Mouse (Mus musculus) gastrocnemius, adult 18-20 months (tissue): ENCODE data around the gene Cbfa2t2. TPM values are rescaled to one million over a fixed set of nuclear protein-coding genes. Genes with fewer than 3 reads are reported as not detected.
"Not testable (repeated sequence)": the region's sequence is repeated elsewhere in the genome, so short reads cannot be mapped to it uniquely, and the experiment has no call there.

Experiments
- DNase-seq: peaks from one replicate; pipeline ENCODE4 v3.0.0; 2021; ENCODE audit warnings: low spot score
- total RNA-seq, 2 experiments: library from RNA; stranded (reverse); gene quantifications; 2 replicates each; pipeline ENCODE4 v1.2.3; 2021

Cbfa2t2 gene
- total RNA-seq, 2 experiments from 2014 or later, result 14.8 to 19.4 TPM

GRCm38 (mm10) chr2:154465914-154466335 lies 29.6 kb downstream of the Cbfa2t2 start:
- DNase-seq, result no peak

- no peak for DNase-seq
Observed at GRCm38 (mm10) chr2:154467139-154467538, 30.9 kb downstream of the Cbfa2t2 start.

DNA sequence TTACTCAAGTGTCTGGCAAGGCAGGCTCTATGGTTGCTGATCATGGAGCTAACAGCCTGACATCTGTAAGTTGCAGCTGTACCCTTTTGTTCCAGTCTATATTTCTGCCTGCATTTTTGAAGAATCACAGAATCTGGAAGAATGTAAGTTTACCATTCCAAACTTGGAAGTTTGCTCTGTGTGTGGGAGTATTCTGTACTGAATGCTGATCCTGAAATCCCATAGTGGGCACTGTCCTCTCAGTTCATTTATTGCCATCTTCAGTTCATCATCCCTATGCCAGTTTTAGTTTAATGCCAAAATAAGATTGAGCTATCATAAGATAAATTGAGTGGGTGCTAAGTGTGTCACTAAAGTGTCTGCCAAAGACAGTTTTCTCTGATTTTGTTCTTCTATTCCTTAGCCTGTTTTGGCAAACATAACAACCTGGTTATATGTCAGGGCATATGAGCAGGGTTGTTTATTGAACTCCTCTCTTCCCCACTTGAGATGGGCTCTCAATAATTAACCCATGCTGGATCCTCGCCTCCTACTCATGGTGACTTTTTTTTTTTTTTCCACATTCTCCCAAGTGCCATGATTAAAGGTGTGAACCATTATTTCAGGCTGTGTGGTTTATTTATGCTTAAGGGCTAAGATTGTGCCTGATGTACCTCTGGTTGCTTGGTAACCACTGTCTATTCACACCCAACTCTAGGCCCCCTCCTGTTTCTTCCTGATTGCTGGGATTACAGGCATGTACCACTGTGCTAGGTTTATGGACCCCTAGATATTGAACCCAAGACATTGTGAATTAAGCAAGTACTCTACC lies 38.2 kb downstream of the Cbfa2t2 start:
- no peak for DNase-seq

- no peak for DNase-seq
Observed at GRCm38 (mm10) chr2:154475062-154475349, 38.7 kb downstream of the Cbfa2t2 start.

GRCm38 (mm10) chr2:154475861-154476260 lies 39.6 kb downstream of the Cbfa2t2 start:
- DNase-seq, result no peak

DNA sequence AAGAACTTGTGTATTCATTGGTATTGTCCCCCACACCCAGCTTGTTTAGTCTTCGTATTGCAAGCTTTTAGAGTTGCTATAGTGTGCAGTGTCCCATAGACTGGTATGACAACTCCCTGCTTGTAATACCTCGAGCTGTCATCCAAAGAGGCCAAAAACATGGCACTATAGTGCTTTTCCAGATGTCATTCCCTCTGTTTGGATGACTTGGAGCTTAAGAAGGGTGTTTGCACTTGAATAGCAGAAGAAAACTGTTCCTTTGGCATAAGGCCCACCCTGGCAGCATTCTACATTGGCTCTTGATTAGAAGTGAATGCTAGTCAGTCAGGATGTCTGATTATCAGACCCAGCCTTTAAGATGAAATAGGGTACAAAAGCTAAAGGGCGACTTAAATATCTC lies 40.7 kb downstream of the Cbfa2t2 start:
- peak; percentile 39 for DNase-seq

- no peak for DNase-seq
Observed at GRCm38 (mm10) chr2:154491788-154492187, 55.5 kb downstream of the Cbfa2t2 start.

DNA sequence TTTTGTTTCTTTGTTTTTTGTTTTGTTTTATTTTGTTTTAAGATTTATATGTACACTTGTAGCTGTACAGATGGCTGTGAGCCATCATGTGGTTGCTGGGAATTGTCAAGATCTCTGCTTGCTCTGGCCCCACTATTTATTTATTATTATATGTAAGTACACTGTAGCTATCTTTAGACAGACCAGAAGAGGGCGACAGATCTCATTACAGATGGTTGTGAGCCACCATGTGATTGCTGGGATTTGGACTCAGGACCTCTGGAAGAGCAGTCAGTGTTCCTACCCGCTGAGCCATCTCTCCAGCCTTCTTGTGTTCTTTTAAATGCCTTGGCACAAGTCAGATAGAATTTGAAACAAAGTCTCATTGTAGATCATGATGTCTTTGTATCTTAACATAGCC lies 57.3 kb downstream of the Cbfa2t2 start:
- DNase-seq, result not testable (repeated sequence)

GRCm38 (mm10) chr2:154495021-154495420 lies 58.7 kb downstream of the Cbfa2t2 start:
- DNase-seq, result no peak

GRCm38 (mm10) chr2:154498571-154498970 lies 62.3 kb downstream of the Cbfa2t2 start:
- no peak for DNase-seq

DNA sequence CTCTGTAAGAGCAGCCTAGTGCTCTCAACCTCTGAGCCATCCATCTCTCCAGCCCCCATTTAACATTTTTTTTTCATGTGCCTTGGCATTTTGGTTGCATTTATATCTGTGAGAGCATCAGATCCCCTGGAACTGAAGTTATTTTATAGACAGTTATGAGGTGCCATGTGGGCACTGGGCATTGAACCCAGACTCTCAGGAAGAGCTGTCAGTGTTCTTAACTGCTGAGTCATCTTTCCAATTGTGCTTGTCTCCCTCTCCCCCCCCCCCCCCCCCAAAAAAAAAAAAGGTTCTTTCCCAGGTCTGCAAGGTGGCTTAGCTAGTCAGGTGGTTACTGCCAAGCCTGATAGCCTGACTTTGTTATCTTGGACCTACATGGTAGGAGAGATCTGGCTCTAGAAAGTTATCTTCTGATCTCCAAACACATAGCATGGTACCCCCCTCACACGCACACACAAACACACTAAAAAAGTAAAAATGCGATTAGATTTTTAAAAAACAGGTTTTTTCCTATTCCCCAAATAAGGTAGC lies 63.5 kb downstream of the Cbfa2t2 start:
- DNase-seq, result no peak

GRCm38 (mm10) chr2:154500758-154501157 lies 64.5 kb downstream of the Cbfa2t2 start:
- no peak for DNase-seq

DNA sequence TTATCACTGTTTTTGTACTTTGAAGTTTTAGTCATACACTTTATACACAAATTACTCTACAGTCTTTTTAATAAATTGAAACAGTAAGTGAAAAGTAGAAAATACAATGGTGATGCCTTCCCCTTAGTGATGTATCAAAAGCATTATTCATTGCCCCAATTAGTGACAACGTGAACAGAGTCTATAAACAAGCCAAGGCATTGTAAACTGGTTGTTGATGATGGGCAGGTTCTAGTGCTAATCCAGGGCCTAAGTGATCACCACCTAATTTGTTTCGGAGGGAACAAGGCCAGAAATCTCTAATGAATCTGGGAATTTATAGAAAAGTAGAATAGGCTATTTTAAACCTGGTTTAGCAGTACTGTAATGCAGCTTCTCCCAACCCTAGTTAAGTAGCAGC lies 70.8 kb downstream of the Cbfa2t2 start:
- no peak for DNase-seq

DNA sequence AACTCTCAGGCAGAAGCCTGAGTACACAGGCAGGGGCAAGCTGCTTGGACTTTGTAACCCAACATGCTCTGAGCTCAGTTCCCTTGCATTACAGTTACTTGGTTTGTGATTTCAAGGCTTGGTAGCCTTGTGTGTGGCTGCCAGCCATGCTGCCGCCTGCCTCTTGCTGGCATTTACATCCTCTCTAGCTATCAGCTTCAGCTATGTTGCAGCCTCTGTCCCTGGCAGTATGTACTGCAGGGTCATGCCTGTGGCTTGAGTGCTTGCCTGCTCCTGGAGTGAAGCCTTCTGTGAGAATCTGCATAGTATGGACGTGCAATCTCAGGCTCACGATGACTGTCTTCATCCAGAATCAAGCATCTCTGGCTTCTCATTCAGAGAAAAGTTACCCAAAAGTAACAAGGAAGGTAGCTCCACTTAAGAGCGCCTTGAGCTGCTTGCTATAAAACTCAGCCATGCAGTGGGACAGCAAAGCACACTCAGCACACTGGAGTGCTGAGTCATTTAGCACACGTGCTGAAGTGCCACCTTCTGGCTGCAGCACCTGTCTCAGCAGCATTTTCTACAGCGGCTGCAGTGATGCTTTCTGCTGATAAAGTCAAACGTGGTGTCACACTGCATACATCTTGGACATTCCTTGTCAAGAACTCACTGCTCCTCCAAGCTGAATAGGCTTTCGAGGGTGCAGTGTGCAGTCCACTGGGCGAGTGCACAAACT lies 71.4 kb downstream of the Cbfa2t2 start:
- DNase-seq, result peak; percentile 27

- no peak for DNase-seq
Observed at GRCm38 (mm10) chr2:154508450-154508849, 72.2 kb downstream of the Cbfa2t2 start.

DNA sequence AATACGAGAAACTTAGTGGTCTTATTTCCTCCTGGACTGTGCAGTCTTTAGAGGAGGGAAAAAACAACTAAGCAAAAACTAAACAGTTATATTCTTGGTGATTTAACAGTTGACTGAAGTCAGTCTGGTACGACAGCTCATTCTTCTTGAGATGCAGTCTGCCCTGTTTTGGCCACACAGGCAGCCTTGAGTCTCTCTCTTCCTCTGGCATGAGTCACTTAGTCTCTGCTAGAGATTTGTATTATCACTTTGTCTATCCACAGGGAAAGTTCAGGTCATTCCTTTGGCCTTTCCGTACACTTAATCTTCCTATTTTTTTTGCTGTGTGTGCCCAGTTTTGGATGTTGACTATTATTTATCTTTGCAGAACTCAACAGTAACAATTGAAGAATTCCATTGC lies 73.9 kb downstream of the Cbfa2t2 start:
- DNase-seq, result no peak

DNA sequence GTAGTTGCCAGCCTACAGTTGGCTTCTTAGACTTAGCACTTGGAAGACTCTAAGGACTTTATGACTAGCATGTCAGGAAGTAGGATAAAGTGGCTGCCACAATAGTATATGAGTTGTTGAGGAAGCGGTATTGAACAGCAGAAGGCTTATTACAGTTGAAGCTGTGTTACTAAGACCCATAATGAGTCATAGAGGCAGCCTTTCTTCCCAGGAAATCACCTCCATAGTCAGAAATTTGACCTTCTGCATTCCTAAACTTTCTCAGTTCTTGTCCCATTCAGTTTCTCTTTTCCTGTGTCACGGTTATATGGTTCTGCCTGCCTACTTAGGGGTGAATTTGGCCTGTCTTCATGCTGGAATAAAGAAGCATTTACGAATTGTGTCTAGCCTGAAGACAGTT lies 80.7 kb downstream of the Cbfa2t2 start:
- DNase-seq, result no peak

GRCm38 (mm10) chr2:154517424-154517823 lies 81.1 kb downstream of the Cbfa2t2 start:
- no peak for DNase-seq

- DNase-seq, result no peak
Observed at GRCm38 (mm10) chr2:154521449-154521848, 85.2 kb downstream of the Cbfa2t2 start.

- no peak for DNase-seq
Observed at GRCm38 (mm10) chr2:154522334-154522733, 86.1 kb downstream of the Cbfa2t2 start.

GRCm38 (mm10) chr2:154525285-154525684 lies 89.0 kb downstream of the Cbfa2t2 start:
- DNase-seq, result no peak

DNA sequence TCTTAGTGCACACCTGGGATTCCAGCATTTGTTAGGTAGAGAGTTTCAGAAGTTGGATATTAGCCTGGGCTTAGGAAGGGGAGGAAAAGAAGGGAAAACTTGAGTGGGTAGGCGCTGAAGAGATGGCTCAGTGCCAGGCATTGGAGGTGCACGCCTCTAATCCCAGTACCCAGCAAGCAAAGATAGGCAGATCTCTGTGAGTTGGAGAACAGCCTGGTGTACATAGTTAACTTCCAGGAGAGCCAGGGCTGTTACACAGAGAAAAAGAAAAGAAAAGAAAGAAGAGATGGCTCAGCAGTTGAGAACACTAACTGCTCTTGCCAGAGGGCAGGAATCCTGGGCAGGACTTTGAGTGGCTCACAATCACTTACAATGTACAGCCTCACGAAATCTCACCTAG lies 90.2 kb downstream of the Cbfa2t2 start:
- DNase-seq, result no peak

- no peak for DNase-seq
Observed at GRCm38 (mm10) chr2:154532888-154533287, 96.6 kb downstream of the Cbfa2t2 start.
